31 mouse cellular contexts compared by ENCODE assay signal in the genomic region with DNA sequence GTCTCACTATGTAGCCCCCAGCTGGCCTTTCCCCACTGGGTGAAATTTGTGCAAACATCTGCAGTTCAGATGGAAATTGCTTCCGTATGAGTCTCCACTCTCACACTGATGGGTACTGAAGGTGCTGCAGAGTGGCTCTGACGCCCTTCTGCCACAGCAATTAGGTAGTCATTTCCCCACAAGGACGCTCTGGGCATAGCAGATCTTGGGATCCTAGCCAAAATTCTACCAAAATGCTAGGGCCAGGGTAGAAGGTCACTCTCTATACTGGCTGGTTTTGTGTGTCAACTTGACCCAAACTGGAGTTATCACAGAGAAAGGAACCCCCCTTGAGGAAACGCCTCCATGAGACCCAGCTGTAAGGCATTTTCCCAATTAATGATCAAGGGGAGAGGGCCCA. TPM values are rescaled to one million over a fixed set of nuclear protein-coding genes. Genes with fewer than 3 reads are reported as not detected.
A peak's percentile ranks its signal among the peaks of the same experiment; 100 is the strongest.
DNase-seq lines count a peak whose midpoint lies in the region; ATAC-seq lines count a peak whose summit lies in the region.
"Had no signal": no experiment of that assay in that cellular context is flagged by ENCODE, and none has a peak within 500 bp of the region (broad histone marks: within the 10 kb centered on the region; RNA-seq: fewer than 3 reads in every experiment).

No protein-coding gene starts in this region.

- H3K4me3 ChIP-seq in midbrain, embryonic 11.5 days (ENCODE audit: low read depth, low read length), result no peak overlapping the region
- H3K4me3 ChIP-seq in midbrain, embryonic 14.5 days (replicated peaks; ENCODE audit: low read depth, low read length), result no peak overlapping the region
- H3K4me3 ChIP-seq: embryonic facial prominence, embryonic 10.5 days; embryonic facial prominence, embryonic 13.5 days; erythroblast, embryonic 14.5 days; forebrain, embryonic 12.5 days; forebrain, embryonic 15.5 days; hindbrain, embryonic 12.5 days; hindbrain, embryonic 15.5 days had no signal

- ATAC-seq in midbrain, embryonic 11.5 days (ENCODE audit: low FRiP score), result no peak
- no peak for ATAC-seq in midbrain, embryonic 14.5 days (ENCODE audit: low FRiP score, low TSS enrichment)
- ATAC-seq: activated CD4-positive, CD25-positive, alpha-beta regulatory T cell, adult 4 months; forebrain, embryonic 15.5 days; intestine, postnatal 0 days had no signal

- H3K4me1 ChIP-seq in midbrain, embryonic 11.5 days (ENCODE audit: control insufficient read depth, insufficient read depth, low read length), result peaks cover 4% of the 10 kb centered on the region; the same call in 1 of the 2 replicates
- H3K4me1 ChIP-seq in midbrain, embryonic 14.5 days (ENCODE audit: control insufficient read depth, insufficient read depth, low read length), result peaks cover 8% of the 10 kb centered on the region

- DNase-seq in adrenal gland, adult (ENCODE audit: inconsistent age in 2 of 2, low spot score in 1 of 2), result peak; percentile 50 to 87
- no peak for DNase-seq in adrenal gland, postnatal 4 days (ENCODE audit: low spot score in 2 of 2)
- DNase-seq in midbrain, embryonic 11.5 days (ENCODE audit: low spot score, missing footprints), result peak; percentile 49
- DNase-seq in midbrain, embryonic 14.5 days, result no peak
- peak; percentile 37 to 53 for DNase-seq in adrenal gland, postnatal 36 days
- DNase-seq in thymus, postnatal 36 days, result no peak
- DNase-seq: cerebellum, adult 11-12 months; cerebellum, adult 8-10 months; cerebellum, postnatal 10 days; cerebellum, postnatal 36 days; embryo, embryonic 11 days; gastrocnemius, postnatal 14 days; heart, adult 11 months had no signal

- H3K4me2 ChIP-seq in midbrain, embryonic 11.5 days, result no peak overlapping the region
- H3K4me2 ChIP-seq in midbrain, embryonic 14.5 days (ENCODE audit: low read length), result no peak overlapping the region
- H3K4me2 ChIP-seq: embryonic facial prominence, embryonic 13.5 days; forebrain, embryonic 12.5 days; forebrain, embryonic 15.5 days; heart, embryonic 11.5 days; hindbrain, embryonic 12.5 days; hindbrain, embryonic 15.5 days had no signal

- peaks cover 2% of the 10 kb centered on the region for H3K36me3 ChIP-seq in midbrain, embryonic 11.5 days (ENCODE audit: control insufficient read depth, insufficient read depth, low read length)
- peaks cover 37% of the 10 kb centered on the region for H3K36me3 ChIP-seq in midbrain, embryonic 14.5 days (ENCODE audit: control insufficient read depth, insufficient read depth, low read length)

- no peak overlapping the region for H3K27ac ChIP-seq in midbrain, embryonic 11.5 days (ENCODE audit: low read depth, low read length)
- H3K27ac ChIP-seq in midbrain, embryonic 14.5 days (replicated peaks; ENCODE audit: low read depth, low read length), result no peak overlapping the region
- H3K27ac ChIP-seq: embryonic facial prominence, embryonic 10.5 days; embryonic facial prominence, embryonic 13.5 days; forebrain, embryonic 12.5 days; forebrain, embryonic 15.5 days; hindbrain, embryonic 12.5 days; hindbrain, embryonic 15.5 days had no signal

- no peaks in the 10 kb centered on the region for H3K27me3 ChIP-seq in midbrain, embryonic 11.5 days (ENCODE audit: control insufficient read depth, insufficient read depth, low read length)
- no peaks in the 10 kb centered on the region for H3K27me3 ChIP-seq in midbrain, embryonic 14.5 days (ENCODE audit: control insufficient read depth, insufficient read depth, low read length)
- H3K27me3 ChIP-seq: embryonic facial prominence, embryonic 13.5 days; forebrain, embryonic 12.5 days; forebrain, embryonic 15.5 days; hindbrain, embryonic 15.5 days had no signal

- H3K9me3 ChIP-seq in midbrain, embryonic 11.5 days (ENCODE audit: control insufficient read depth, low read length), result no peaks in the 10 kb centered on the region
- H3K9me3 ChIP-seq in midbrain, embryonic 14.5 days (ENCODE audit: control insufficient read depth, low read length), result no peaks in the 10 kb centered on the region
- H3K9me3 ChIP-seq: embryonic facial prominence, embryonic 10.5 days; embryonic facial prominence, embryonic 13.5 days; forebrain, embryonic 12.5 days; forebrain, embryonic 15.5 days; hindbrain, embryonic 12.5 days; hindbrain, embryonic 15.5 days had no signal

- no peak overlapping the region for H3K9ac ChIP-seq in midbrain, embryonic 11.5 days (ENCODE audit: low read length)
- H3K9ac ChIP-seq in midbrain, embryonic 14.5 days (replicated peaks; ENCODE audit: low read length), result no peak overlapping the region
- H3K9ac ChIP-seq: embryonic facial prominence, embryonic 13.5 days; forebrain, embryonic 12.5 days; forebrain, embryonic 15.5 days; hindbrain, embryonic 12.5 days; hindbrain, embryonic 15.5 days had no signal

- WGBS in midbrain, embryonic 11.5 days, result 84% methylated on average over 4 of the region's 4 CpGs
- 90% methylated on average over 4 of the region's 4 CpGs for WGBS in midbrain, embryonic 14.5 days

RNA-seq across cellular contexts. Expression of a gene that starts 1.8 kb away (rescaled TPM):
- total RNA-seq in adrenal gland, postnatal 4 days (2021), result 10 to 100 TPM; 65.1 to 72.4 TPM
- 13.5 and 13.8 TPM in 2 replicates for polyA plus RNA-seq in midbrain, embryonic 11.5 days (2014; fragmentation: Nextera tagmentation; extraction: Ambion mirVana)
- polyA plus RNA-seq in midbrain, embryonic 14.5 days (2014; fragmentation: Nextera tagmentation; extraction: Ambion mirVana), result 23.9 and 30.8 TPM in 2 replicates
- total RNA-seq in adrenal gland, postnatal 36 days (2021), result 10 to 100 TPM; 45.3 to 68.5 TPM

RNA-seq across cellular contexts. Expression of a gene that starts 10.8 kb away (rescaled TPM):
- total RNA-seq in adrenal gland, postnatal 4 days (2021), result not detected
- polyA plus RNA-seq in midbrain, embryonic 11.5 days (2014; fragmentation: Nextera tagmentation; extraction: Ambion mirVana), result not detected in 2 replicates
- polyA plus RNA-seq in midbrain, embryonic 14.5 days (2014; fragmentation: Nextera tagmentation; extraction: Ambion mirVana), result not detected in 2 replicates
- not detected for total RNA-seq in adrenal gland, postnatal 36 days (2021)
- total RNA-seq: gastrocnemius, adult 18-20 months; gastrocnemius, postnatal 14 days; gastrocnemius, postnatal 4 days; heart, adult 8-10 months; heart, postnatal 25 days; hematopoietic stem cell, adult 5-6 weeks had no signal
- polyA plus RNA-seq: activated CD4-positive, CD25-positive, alpha-beta regulatory T cell, adult 4 months; cortical plate, adult 2 months; embryonic facial prominence, embryonic 10.5 days; embryonic facial prominence, embryonic 13.5 days; erythroblast, embryonic 14.5 days; forebrain, embryonic 12.5 days; forebrain, embryonic 15.5 days; heart, embryonic 11.5 days; heart, embryonic 14.5 days; hindbrain, embryonic 12.5 days; hindbrain, embryonic 15.5 days had no signal

RNA-seq across cellular contexts. Expression of a gene that starts 11.6 kb away (rescaled TPM):
- 10 to 100 TPM; 20.4 to 21.0 TPM for total RNA-seq in adrenal gland, postnatal 4 days (2021)
- 12.1 and 14.7 TPM in 2 replicates for polyA plus RNA-seq in midbrain, embryonic 11.5 days (2014; fragmentation: Nextera tagmentation; extraction: Ambion mirVana)
- 5.5 and 6.7 TPM in 2 replicates for polyA plus RNA-seq in midbrain, embryonic 14.5 days (2014; fragmentation: Nextera tagmentation; extraction: Ambion mirVana)
- 10 to 100 TPM; 13.0 to 26.1 TPM for total RNA-seq in adrenal gland, postnatal 36 days (2021)
- polyA plus RNA-seq: erythroblast, embryonic 14.5 days had no signal

RNA-seq across cellular contexts. Expression of a gene that starts 12.3 kb away (rescaled TPM):
- 100 to 1,000 TPM; 290 to 325 TPM for total RNA-seq in adrenal gland, postnatal 4 days (2021)
- 163 and 178 TPM in 2 replicates for polyA plus RNA-seq in midbrain, embryonic 11.5 days (2014; fragmentation: Nextera tagmentation; extraction: Ambion mirVana)
- 129 TPM in 2 replicates for polyA plus RNA-seq in midbrain, embryonic 14.5 days (2014; fragmentation: Nextera tagmentation; extraction: Ambion mirVana)
- 100 to 1,000 TPM; 356 to 530 TPM for total RNA-seq in adrenal gland, postnatal 36 days (2021)

RNA-seq across cellular contexts. Expression of a gene that starts 21.7 kb away (rescaled TPM):
- 10 to 100 TPM; 10.8 to 12.9 TPM for total RNA-seq in adrenal gland, postnatal 4 days (2021)
- 7.6 and 8.8 TPM in 2 replicates for polyA plus RNA-seq in midbrain, embryonic 11.5 days (2014; fragmentation: Nextera tagmentation; extraction: Ambion mirVana)
- polyA plus RNA-seq in midbrain, embryonic 14.5 days (2014; fragmentation: Nextera tagmentation; extraction: Ambion mirVana), result 184 and 275 TPM in 2 replicates
- total RNA-seq in adrenal gland, postnatal 36 days (2021), result 1 to 10 TPM; 4.6 to 6.1 TPM
- total RNA-seq: ES-E14; gastrocnemius, postnatal 4 days; heart, postnatal 25 days; hematopoietic stem cell, adult 5-6 weeks had no signal
- polyA plus RNA-seq: activated CD4-positive, CD25-positive, alpha-beta regulatory T cell, adult 4 months had no signal

Comparison
In these comparisons a context has a peak if more than half of its experiments do, and no peak if none do; other contexts are left out.
1. DNase-seq: peak in adrenal gland, adult (2 of 2), midbrain, embryonic 11.5 days (single experiment) and adrenal gland, postnatal 36 days (2 of 2); none in adrenal gland, postnatal 4 days (0 of 2), midbrain, embryonic 14.5 days (single experiment) and thymus, postnatal 36 days (0 of 2).